In genomic region chr1:185346188-185346587, GRCm38 (mm10) we compare ENCODE assay signal across 13 mouse cellular contexts. TPM values are rescaled to one million over a fixed set of nuclear protein-coding genes. Genes with fewer than 3 reads are reported as not detected.
DNase-seq lines count a peak whose midpoint lies in the region; ATAC-seq lines count a peak whose summit lies in the region.
"Had no signal": no experiment of that assay in that cellular context is flagged by ENCODE, and none has a peak within 500 bp of the region (broad histone marks: within the 10 kb centered on the region; RNA-seq: fewer than 3 reads in every experiment).

No protein-coding gene starts in this region.

- 76% methylated on average over 10 of the region's 10 CpGs for WGBS in kidney, embryonic 16.5 days

- H3K4me3 ChIP-seq in kidney, embryonic 16.5 days (ENCODE audit: low read length), result no peak overlapping the region
- H3K4me3 ChIP-seq: embryonic facial prominence, embryonic 12.5 days; heart, embryonic 15.5 days had no signal

- no peaks in the 10 kb centered on the region for H3K27me3 ChIP-seq in kidney, embryonic 16.5 days (ENCODE audit: insufficient read depth, low read length)
- no peaks in the 10 kb centered on the region for H3K27me3 ChIP-seq in splenic B cell, adult 2 months (ENCODE audit: control insufficient read depth, insufficient read depth, low read length, poor library complexity, severe bottlenecking)
- H3K27me3 ChIP-seq: embryonic facial prominence, embryonic 12.5 days; heart, embryonic 15.5 days had no signal

- no peaks in the 10 kb centered on the region for H3K4me1 ChIP-seq in kidney, embryonic 16.5 days (ENCODE audit: insufficient read depth, low read length)
- H3K4me1 ChIP-seq: embryonic facial prominence, embryonic 12.5 days; heart, embryonic 15.5 days had no signal

- H3K27ac ChIP-seq in kidney, embryonic 16.5 days (ENCODE audit: low read length), result no peak overlapping the region
- H3K27ac ChIP-seq: embryonic facial prominence, embryonic 12.5 days; heart, embryonic 15.5 days; macrophage had no signal

- no peaks in the 10 kb centered on the region for H3K9me3 ChIP-seq in kidney, embryonic 16.5 days (ENCODE audit: low read length)
- H3K9me3 ChIP-seq: embryonic facial prominence, embryonic 12.5 days; heart, embryonic 15.5 days had no signal

- peak; percentile 18 for DNase-seq in adrenal gland, postnatal 14 days
- no peak for DNase-seq in adrenal gland, adult (ENCODE audit: inconsistent age in 2 of 2, low spot score in 1 of 2)
- peak; percentile 49 for DNase-seq in kidney, adult 9 months
- peak; percentile 16 for DNase-seq in retina, postnatal 1 day
- DNase-seq in retina, embryonic 14.5 days (ENCODE audit: low spot score), result no peak
- DNase-seq in splenic B cell, adult 2 months (ENCODE audit: low read depth, low spot score), result peak; percentile 20
- no peak for DNase-seq in spleen, adult 18-20 months
- DNase-seq: forebrain, postnatal 0 days; kidney, postnatal 10 days had no signal

- ATAC-seq in kidney, embryonic 16.5 days (ENCODE audit: low FRiP score, low TSS enrichment), result no peak
- ATAC-seq: forebrain, postnatal 0 days had no signal

- peaks cover 65% of the 10 kb centered on the region for H3K36me3 ChIP-seq in kidney, embryonic 16.5 days (ENCODE audit: insufficient read depth, low read length)
- H3K36me3 ChIP-seq in splenic B cell, adult 2 months (ENCODE audit: control insufficient read depth, insufficient read depth, low read length, poor library complexity, severe bottlenecking), result peaks cover 5% of the 10 kb centered on the region

- no peak overlapping the region for H3K4me2 ChIP-seq in kidney, embryonic 16.5 days (replicated peaks; ENCODE audit: low read depth, low read length)
- H3K4me2 ChIP-seq: embryonic facial prominence, embryonic 12.5 days; heart, embryonic 15.5 days had no signal

- no peak overlapping the region for H3K9ac ChIP-seq in kidney, embryonic 16.5 days (replicated peaks; ENCODE audit: low read length)
- H3K9ac ChIP-seq: embryonic facial prominence, embryonic 12.5 days; forebrain, postnatal 0 days; heart, embryonic 15.5 days had no signal

RNA-seq across cellular contexts. Expression of gene Bpnt1, which starts 14.2 kb away (rescaled TPM):
- 75.1 and 87.3 TPM in 2 replicates for total RNA-seq in adrenal gland, postnatal 14 days (2021)
- 56.4 and 65.5 TPM in 2 replicates for polyA plus RNA-seq in kidney, embryonic 16.5 days (2015; fragmentation: Nextera tagmentation; extraction: Ambion mirVana)

RNA-seq across cellular contexts. Expression of gene Eprs, which starts 16.7 kb away (rescaled TPM):
- 170 and 183 TPM in 2 replicates for total RNA-seq in adrenal gland, postnatal 14 days (2021)
- polyA plus RNA-seq in kidney, embryonic 16.5 days (2015; fragmentation: Nextera tagmentation; extraction: Ambion mirVana), result 137 TPM in 2 replicates

RNA-seq across cellular contexts. Expression of gene Iars2, which starts 17.0 kb away (rescaled TPM):
- 97.7 and 99.4 TPM in 2 replicates for total RNA-seq in adrenal gland, postnatal 14 days (2021)
- polyA plus RNA-seq in kidney, embryonic 16.5 days (2015; fragmentation: Nextera tagmentation; extraction: Ambion mirVana), result 34.2 and 35.2 TPM in 2 replicates

Comparison
In these comparisons a context has a peak if more than half of its experiments do, and no peak if none do; other contexts are left out.
1. DNase-seq: peak in adrenal gland, postnatal 14 days (single experiment), kidney, adult 9 months (single experiment), retina, postnatal 1 day (single experiment) and splenic B cell, adult 2 months (single experiment); none in adrenal gland, adult (0 of 2), retina, embryonic 14.5 days (single experiment) and spleen, adult 18-20 months (0 of 2).